Mouse (Mus musculus) gastrocnemius, postnatal 10 days (tissue): ENCODE measurements around the gene Taf3. TPM values are rescaled to one million over a fixed set of nuclear protein-coding genes. Genes with fewer than 3 reads are reported as not detected.

Experiments
- DNase-seq: peaks from one replicate; pipeline ENCODE4 v3.0.0; 2021; ENCODE audit warnings: mixed read lengths
- total RNA-seq, 2 experiments: library from RNA; stranded (reverse); gene quantifications; 2 replicates each; pipeline ENCODE4 v1.2.3; 2021

Taf3 gene
- total RNA-seq, 2 experiments from 2014 or later = 7.4 to 7.6 TPM

- DNase-seq = no peak
Measured at GRCm38 (mm10) chr2:9876621-9877325, 171.6 kb downstream of the Taf3 start.

- no peak for DNase-seq
Measured at GRCm38 (mm10) chr2:9875676-9876357, 172.6 kb downstream of the Taf3 start.

- DNase-seq = no peak
Measured at GRCm38 (mm10) chr2:9875220-9875619, 173.2 kb downstream of the Taf3 start.

- no peak for DNase-seq
Measured at GRCm38 (mm10) chr2:9874467-9875219, 173.8 kb downstream of the Taf3 start.

GRCm38 (mm10) chr2:9873757-9874156 is 174.6 kb downstream of the Taf3 start:
- no peak for DNase-seq

GRCm38 (mm10) chr2:9872682-9873081 is 175.7 kb downstream of the Taf3 start:
- DNase-seq = no peak

GRCm38 (mm10) chr2:9871798-9872197 is 176.6 kb downstream of the Taf3 start:
- no peak for DNase-seq

- no peak for DNase-seq
Measured at GRCm38 (mm10) chr2:9871141-9871716, 177.2 kb downstream of the Taf3 start.

- no peak for DNase-seq
Measured at GRCm38 (mm10) chr2:9867092-9867825, 181.1 kb downstream of the Taf3 start.

Other genes with a start within 250 kb of the Taf3 start
- not detected for gene 4930412O13Rik, start 167.3 kb downstream of the Taf3 start, total RNA-seq
- gene 9230102O04Rik, start 159.1 kb downstream of the Taf3 start, total RNA-seq = not detected
- under 1 TPM; 0.19 to 0.23 TPM for gene Gata3, start 158.6 kb downstream of the Taf3 start, total RNA-seq
- gene Atp5c1, start 31.9 kb upstream of the Taf3 start, total RNA-seq = 100 to 1,000 TPM; 647 to 734 TPM
- 1 to 10 TPM; 6.4 to 9.5 TPM for gene Kin, start 32.0 kb upstream of the Taf3 start, total RNA-seq
- gene Itih2, start 82.8 kb upstream of the Taf3 start, total RNA-seq = 1 to 10 TPM in 1 of 2 experiments, under 1 TPM in 1; 0.40 to 1.5 TPM
- gene Itih5, start 105.0 kb upstream of the Taf3 start, total RNA-seq = 10 to 100 TPM; 65.9 to 76.6 TPM